Mouse (Mus musculus) midbrain, postnatal 0 days (tissue): ENCODE measurements at regions not wholly inside any gene's neighbourhood (a gene's known extent, or its start where the extent isn't known, plus 50 kb on each side); places are given as distances from the start of the nearest gene placed in this dataset.

Source experiments
- ATAC-seq: fragments of 200-750 bp; cut with Nextera tagmentation; 2 replicates; pipeline ENCODE4 v1.8.0; 2017; ENCODE audit warnings: moderate number of reproducible peaks, mild to moderate bottlenecking, moderate TSS enrichment, moderate library complexity; ENCODE audit not compliant: low FRiP score
- DNase-seq: peaks from one replicate; pipeline ENCODE4 v3.0.0-alpha.2; 2015; ENCODE audit warnings: low spot score
- H3K27ac ChIP-seq: fragments of 300-500 bp; sonication (generic); 2 replicates; pipeline ENCODE4 v1.5.1; 2014; ENCODE audit warnings: low read depth, mild to moderate bottlenecking, low read length, mixed read lengths
- H3K27me3 ChIP-seq: fragments of 300-500 bp; sonication (generic); 2 replicates; pipeline ENCODE4 v1.6.1; 2014; ENCODE audit warnings: low read length, control low read depth, mixed read lengths; ENCODE audit not compliant: insufficient read depth
- H3K36me3 ChIP-seq: fragments of 300-500 bp; sonication (generic); 2 replicates; pipeline ENCODE4 v1.6.1; 2014; ENCODE audit warnings: low read length, control low read depth, mixed read lengths; ENCODE audit not compliant: insufficient read depth
- H3K4me1 ChIP-seq: fragments of 300-500 bp; sonication (generic); 2 replicates; pipeline ENCODE4 v1.6.1; 2014; ENCODE audit warnings: mild to moderate bottlenecking, control low read depth, antibody characterized with exemption, low read length, mixed read lengths; ENCODE audit not compliant: insufficient read depth
- H3K4me2 ChIP-seq: fragments of 300-500 bp; sonication (generic); 2 replicates; pipeline ENCODE4 v1.6.1; 2014; ENCODE audit warnings: low read depth, mild to moderate bottlenecking, low read length, mixed read lengths; ENCODE audit not compliant: poor library complexity, severe bottlenecking
- H3K4me3 ChIP-seq: fragments of 300-500 bp; sonication (generic); 2 replicates; pipeline ENCODE4 v1.5.1; 2014; ENCODE audit warnings: low read depth, mild to moderate bottlenecking, low read length, moderate library complexity
- H3K9ac ChIP-seq: fragments of 300-500 bp; sonication (generic); replicated peaks from 2 replicates; pipeline ENCODE4 v1.6.1; 2014; ENCODE audit warnings: mild to moderate bottlenecking, low read length, moderate library complexity, mixed read lengths; ENCODE audit not compliant: poor library complexity, severe bottlenecking
- H3K9me3 ChIP-seq: fragments of 300-500 bp; sonication (generic); 2 replicates; pipeline ENCODE4 v1.6.1; 2016; ENCODE audit warnings: low read length, control low read depth
- CTCF ChIP-seq: IDR thresholded peaks from 2 replicates; pipeline ENCODE4 v1.5.1; 2016; ENCODE audit warnings: antibody characterized with exemption, mild to moderate bottlenecking
- WGBS: fragments of 180-500 bp; shearing (Covaris S2); extraction: QIAGEN DNeasy Blood & Tissue Kit; methylation state at CpG from one replicate; pipeline ENCODE4 v1.1.7; 2014; 5-methylcytosine and 5-hydroxymethylcytosine counted together

DNA sequence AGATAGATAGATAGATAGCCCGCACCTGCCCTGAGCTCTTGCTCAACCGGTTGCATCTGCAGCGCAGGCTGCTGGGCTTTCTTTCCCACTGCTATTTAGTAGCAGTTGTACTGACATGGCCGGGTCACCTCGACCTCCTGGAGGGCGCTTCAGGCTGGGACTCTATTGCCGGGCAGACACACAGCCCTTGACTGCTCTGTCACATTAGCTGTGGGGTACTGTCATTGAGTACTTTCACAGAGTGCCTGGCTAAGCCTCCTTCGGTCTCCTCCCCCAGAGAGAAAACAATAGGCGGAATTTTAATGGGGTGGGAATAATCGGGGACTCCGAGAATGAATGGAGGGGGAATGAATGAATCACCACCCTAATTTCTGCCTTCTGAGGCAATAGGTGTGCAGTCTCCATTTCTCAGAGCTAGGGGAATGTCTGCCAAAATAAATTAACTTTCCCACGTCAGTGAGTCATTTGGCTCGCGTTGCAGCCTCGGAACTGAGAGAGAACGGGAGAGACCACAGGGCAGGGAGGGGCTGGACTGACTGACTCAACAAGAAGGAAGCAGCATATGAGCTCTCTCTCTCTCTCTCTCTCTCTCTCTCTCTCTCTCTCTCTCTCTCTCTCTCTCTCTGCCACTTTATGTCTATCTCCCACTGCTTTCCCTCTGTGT is 101.6 kb upstream of the Med13l start:
- Histone ChIP-seq H3K4me3 (peak overlapping the region; percentile 16; the same call in 1 of the 2 replicates), H3K9me3 (no peaks in the 10 kb centered on the region), H3K4me1 (no peaks in the 10 kb centered on the region; the same call in 1 of the 2 replicates), H3K36me3 (no peaks in the 10 kb centered on the region), H3K27me3 (0 out of 2 replicates have a peak, but pooled peaks cover 3% of the 10 kb centered on the region), H3K4me2 (peak overlapping the region; percentile 45), H3K9ac (no peak overlapping the region), H3K27ac (no peak overlapping the region)
- peak; percentile 59 for DNase-seq
- no peak for ATAC-seq
- WGBS: 4% methylated on average over 16 of the region's 16 CpGs
- TF ChIP-seq CTCF: no peak

DNA sequence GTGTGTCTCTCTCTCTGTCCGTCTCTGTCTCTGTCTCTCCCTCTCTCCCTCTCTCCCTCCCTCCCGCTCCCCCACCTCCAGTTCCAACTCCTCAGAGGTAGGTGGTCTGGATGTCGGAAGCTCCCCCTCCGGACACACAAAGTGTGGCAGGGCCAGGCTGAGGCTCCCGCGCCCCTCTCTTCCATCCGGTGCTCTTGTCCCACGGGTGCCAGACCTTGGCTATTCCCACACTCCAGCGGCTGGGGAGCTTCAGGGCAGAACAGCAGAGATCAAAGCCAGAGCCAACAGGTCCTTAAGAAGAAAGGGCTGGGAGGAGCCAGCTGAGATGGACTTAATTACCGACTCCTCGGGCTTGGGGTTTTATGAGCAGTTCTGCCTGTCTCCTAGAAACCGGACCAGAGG is 101.1 kb upstream of the Med13l start:
- no peak for TF ChIP-seq CTCF
- Histone ChIP-seq H3K4me1 (no peaks in the 10 kb centered on the region; the same call in 1 of the 2 replicates), H3K9ac (no peak overlapping the region), H3K27ac (no peak overlapping the region), H3K4me3 (peak overlapping the region; percentile 16; the same call in 1 of the 2 replicates), H3K36me3 (no peaks in the 10 kb centered on the region), H3K27me3 (0 out of 2 replicates have a peak, but pooled peaks cover 6% of the 10 kb centered on the region), H3K4me2 (peak overlapping the region; percentile 45), H3K9me3 (no peaks in the 10 kb centered on the region)
- WGBS: 0% methylated on average over 12 of the region's 12 CpGs
- DNase-seq (peak; percentile 67), ATAC-seq (no peak; the same call in 1 of the 2 replicates)

DNA sequence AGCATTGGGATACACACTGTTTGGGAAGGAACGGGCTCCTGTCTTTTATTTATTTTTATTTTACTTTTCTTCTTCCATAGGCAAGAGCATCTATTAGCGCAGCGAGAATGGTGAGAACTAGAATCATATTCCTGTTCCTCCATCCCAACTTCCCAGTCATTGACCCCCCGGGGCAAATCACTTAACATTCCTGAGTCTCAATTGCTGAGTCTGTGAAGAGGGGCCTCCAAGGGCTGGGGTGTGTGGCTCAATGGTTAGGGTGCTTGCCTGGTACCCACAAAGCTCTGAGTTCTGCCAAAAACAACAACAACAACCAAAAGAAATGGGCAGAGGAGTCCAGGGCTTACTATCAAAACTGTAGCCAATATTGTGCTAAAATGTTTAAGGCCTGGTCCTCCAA is 98.5 kb upstream of the Med13l start:
- DNase-seq (no peak), ATAC-seq (no peak)
- H3K4me3 ChIP-seq: no peak overlapping the region
- WGBS: 79% methylated on average over 4 of the region's 4 CpGs
- no peaks in the 10 kb centered on the region for H3K36me3 ChIP-seq
- H3K9me3 ChIP-seq: no peaks in the 10 kb centered on the region
- TF ChIP-seq CTCF: no peak
- H3K4me1 ChIP-seq: peaks cover 5% of the 10 kb centered on the region; the same call in 1 of the 2 replicates
- H3K9ac ChIP-seq: no peak overlapping the region
- H3K27ac ChIP-seq: no peak overlapping the region
- no peak overlapping the region for H3K4me2 ChIP-seq
- H3K27me3 ChIP-seq: 0 out of 2 replicates have a peak, but pooled peaks cover 8% of the 10 kb centered on the region

DNA sequence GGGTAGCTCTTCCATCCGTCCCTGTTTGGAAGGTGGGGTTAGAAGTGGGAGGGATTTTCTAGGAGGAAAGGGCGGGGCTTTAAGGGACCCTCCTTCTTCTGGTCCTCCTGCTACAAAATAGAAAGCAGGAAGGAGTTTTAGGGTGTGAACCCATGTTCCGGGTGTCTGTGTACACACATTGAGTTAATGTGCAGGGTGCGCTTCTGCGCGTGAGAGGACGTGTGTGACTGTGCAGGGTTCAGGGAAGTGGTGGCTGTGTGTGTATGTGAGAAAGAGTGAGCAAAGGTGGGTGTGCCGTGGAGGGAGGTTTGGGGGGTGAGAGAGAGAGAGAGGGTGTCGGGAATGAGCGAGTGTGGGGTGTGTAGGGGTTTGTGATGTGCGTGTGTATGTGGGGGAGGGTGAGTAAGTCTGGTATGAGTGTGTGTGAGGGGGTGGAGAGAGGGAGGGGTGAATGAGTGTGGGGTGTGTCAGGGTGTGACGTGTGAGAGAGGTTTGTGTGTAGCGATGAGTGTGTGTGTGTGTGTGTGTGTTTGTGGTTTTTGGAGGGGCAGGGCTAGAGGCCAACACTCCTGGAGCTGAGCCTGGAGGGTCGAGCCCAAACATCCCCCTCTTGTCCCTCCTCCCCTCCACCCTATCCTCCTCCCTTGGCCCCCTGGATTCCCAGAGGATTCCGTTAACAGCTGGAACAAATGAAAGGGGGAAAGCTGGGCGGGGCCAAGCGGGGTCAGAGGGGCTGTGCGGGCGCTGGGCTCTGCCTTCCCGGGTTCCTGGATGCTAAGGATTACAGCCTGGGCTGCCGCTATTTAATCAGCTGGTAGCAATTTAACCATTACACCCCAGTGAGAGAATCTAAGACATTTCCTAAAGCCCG is 95.3 kb upstream of the Med13l start:
- H3K9me3 ChIP-seq: no peaks in the 10 kb centered on the region
- 0 out of 2 replicates have a peak, but pooled peaks cover 5% of the 10 kb centered on the region for H3K27me3 ChIP-seq
- H3K4me3 ChIP-seq: no peak overlapping the region
- no peaks in the 10 kb centered on the region for H3K36me3 ChIP-seq
- no peak for ATAC-seq
- no peak overlapping the region for H3K27ac ChIP-seq
- TF ChIP-seq CTCF: no peak
- peaks cover 5% of the 10 kb centered on the region; the same call in 1 of the 2 replicates for H3K4me1 ChIP-seq
- H3K4me2 ChIP-seq: peak overlapping the region; percentile 40
- H3K9ac ChIP-seq: peak overlapping the region; percentile 19; the same call in 1 of the 2 replicates
- DNase-seq: no peak
- WGBS: 10% methylated on average over 21 of the region's 22 CpGs

DNA sequence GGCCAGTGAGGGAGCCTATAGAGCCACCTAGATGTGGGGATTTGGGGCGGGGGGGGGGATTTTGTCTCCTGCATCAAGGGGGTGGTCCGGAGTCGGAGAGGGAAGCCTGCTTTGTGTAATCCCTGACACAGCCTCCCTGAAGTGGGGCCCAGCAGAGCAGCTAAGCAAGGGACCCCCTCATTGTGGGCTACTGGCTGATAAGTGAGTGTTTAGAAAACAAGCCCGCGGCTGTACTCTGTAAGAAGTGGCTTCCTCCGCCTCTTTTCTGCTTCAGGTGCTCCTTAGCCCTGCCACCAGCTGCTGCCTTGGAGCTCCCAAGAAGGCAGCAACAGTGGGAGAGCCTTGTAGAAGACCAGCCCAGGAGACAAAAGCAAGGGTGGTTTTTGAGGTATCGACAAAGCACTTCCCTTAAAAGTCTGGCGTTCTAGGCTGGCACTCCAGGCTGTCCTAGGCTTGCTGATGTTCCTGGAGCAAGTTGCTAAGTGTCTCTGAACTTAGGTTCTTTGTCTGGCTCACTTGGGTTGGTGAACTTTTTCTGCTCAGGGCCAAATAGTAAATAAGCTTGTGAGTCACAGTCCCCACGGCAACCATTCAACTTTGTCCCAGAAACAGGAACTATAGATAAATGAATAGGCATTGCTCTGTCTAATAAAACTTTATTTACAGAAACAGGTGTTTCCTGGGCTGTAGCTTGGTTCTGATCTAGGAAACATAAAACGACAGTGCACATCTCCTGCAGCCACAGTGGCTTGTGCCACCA is 94.3 kb upstream of the Med13l start:
- Histone ChIP-seq H3K9me3 (no peaks in the 10 kb centered on the region), H3K36me3 (no peaks in the 10 kb centered on the region), H3K9ac (no peak overlapping the region), H3K4me3 (no peak overlapping the region), H3K27me3 (0 out of 2 replicates have a peak, but pooled peaks cover 5% of the 10 kb centered on the region), H3K27ac (no peak overlapping the region), H3K4me2 (peak overlapping the region; percentile 40; the same call in 1 of the 2 replicates), H3K4me1 (peaks cover 5% of the 10 kb centered on the region; the same call in 1 of the 2 replicates)
- ATAC-seq (no peak), DNase-seq (no peak)
- WGBS: 13% methylated on average over 10 of the region's 10 CpGs
- no peak for TF ChIP-seq CTCF
